Mouse (Mus musculus): ENCODE measurements around the gene Raver1.
"Not testable (repeated sequence)": the region's sequence is repeated elsewhere in the genome, so short reads cannot be mapped to it uniquely, and the experiment has no call there.

GRCm38 (mm10) chr9:21044785-21045184 lies 47.0 kb downstream of the Raver1 start:
- TF ChIP-seq CTCF (IDR thresholded peaks at IDR 0.05; ENCODE audit: borderline replicate concordance, insufficient read depth, low read depth, low read length); POLR2A (IDR thresholded peaks at IDR 0.05; ENCODE audit: borderline replicate concordance, insufficient read depth, low read length): not testable (repeated sequence)

Data from cerebellum, adult 2 months (tissue).